Mouse (Mus musculus): Measurements from ENCODE around the gene Iqsec2. TPM values are rescaled to one million over a fixed set of nuclear protein-coding genes. Genes with fewer than 3 reads are reported as not detected.

Gene Iqsec2
- 10 to 100 TPM; 26.6 to 35.4 TPM for total RNA-seq (2021)
- long read RNA-seq, experiment 1, partial matches to known transcripts, result 0 of 10 reads
- long read RNA-seq, experiment 1, other reads (novel, unspliced or antisense), result 6 of 10 reads
- long read RNA-seq, experiment 2, transcript Iqsec2-204 (2 exons, 863 nt), result major isoform, 6 of 15 reads
- long read RNA-seq, experiment 2, partial matches to known transcripts, result 4 of 15 reads
- long read RNA-seq, experiment 2, other reads (novel, unspliced or antisense), result 4 of 15 reads

- peak; percentile 59 to 71 for DNase-seq
Observed at GRCm38 (mm10) chrX:152143941-152144741, at the start of gene Iqsec2. Gene Iqsec2, plus strand, starts transcription at chrX:152144268.

- no peak for DNase-seq
Observed at GRCm38 (mm10) chrX:152097572-152097971, 46.5 kb upstream of the Iqsec2 start.

DNA sequence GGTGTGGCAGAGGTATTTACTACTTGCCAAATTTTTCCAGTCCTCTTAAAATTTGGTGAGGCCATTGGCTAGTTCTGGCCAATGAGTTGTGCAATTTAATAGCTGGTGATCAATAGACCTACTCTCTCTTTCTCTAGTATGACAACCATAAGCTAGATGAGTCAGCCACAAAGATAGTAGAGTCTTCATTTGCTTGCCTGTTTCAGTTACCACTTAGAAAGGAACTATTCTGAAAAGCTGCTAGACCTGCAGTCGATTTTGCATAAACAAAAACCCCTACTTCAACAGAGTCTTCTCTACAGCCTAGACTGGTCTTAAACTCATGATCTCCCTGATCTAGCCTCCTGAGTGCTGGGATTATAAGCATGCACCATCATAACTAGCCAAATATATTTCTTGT lies 22.4 kb upstream of the Iqsec2 start:
- no peak for DNase-seq

- DNase-seq, result no peak
Observed at GRCm38 (mm10) chrX:152130777-152131176, 13.3 kb upstream of the Iqsec2 start.

- DNase-seq, result no peak
Observed at GRCm38 (mm10) chrX:152132029-152132428, 12.0 kb upstream of the Iqsec2 start.

DNA sequence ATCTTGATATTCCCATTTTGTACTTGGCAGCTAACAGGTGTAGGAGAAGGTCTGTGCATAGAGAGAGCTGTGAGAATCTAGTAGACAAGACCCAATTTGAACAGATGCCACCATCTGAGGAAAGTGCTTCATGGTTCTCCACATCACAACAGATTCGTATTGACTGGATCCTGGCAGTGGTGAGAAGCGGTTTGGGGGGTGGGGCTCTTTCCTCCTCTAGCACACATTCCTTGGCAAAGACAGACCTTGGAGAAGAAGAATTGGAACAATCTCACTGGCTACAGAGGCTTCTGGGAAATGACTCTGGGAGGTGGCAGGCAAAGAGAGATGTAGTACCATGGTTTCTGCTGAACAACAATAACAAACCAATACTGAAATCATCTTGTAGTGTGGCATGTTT lies 8.9 kb upstream of the Iqsec2 start:
- DNase-seq, result no peak

- DNase-seq, result peak; percentile 22 to 39
Observed at GRCm38 (mm10) chrX:152144742-152145214, 710 bp downstream of the Iqsec2 start.

DNA sequence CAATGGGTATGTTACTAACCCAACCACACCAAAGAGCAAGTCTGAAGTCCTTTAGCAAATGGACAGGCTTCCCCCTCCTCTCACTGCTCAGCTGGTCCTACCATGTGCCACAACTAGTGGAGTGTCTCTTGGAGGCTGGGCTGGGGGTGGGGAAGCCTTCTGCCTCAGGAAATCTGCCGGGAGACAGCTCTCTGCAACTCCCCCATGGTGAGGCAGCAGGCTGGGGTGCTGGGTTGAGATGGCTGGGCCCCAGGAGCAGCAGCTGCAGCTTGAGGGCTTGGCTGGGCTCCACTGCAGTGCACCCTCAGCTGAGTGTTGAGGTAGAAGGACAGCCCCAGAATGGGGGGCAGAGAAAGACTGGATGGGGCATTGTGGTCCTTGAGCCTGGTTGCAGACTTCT lies 2.1 kb downstream of the Iqsec2 start:
- DNase-seq, result peak in 1 of 2 experiments; percentile 19

- no peak for DNase-seq
Observed at GRCm38 (mm10) chrX:152146691-152147090, 2.6 kb downstream of the Iqsec2 start.

GRCm38 (mm10) chrX:152147451-152148116 lies 3.5 kb downstream of the Iqsec2 start:
- DNase-seq, result peak; percentile 64 to 76

DNA sequence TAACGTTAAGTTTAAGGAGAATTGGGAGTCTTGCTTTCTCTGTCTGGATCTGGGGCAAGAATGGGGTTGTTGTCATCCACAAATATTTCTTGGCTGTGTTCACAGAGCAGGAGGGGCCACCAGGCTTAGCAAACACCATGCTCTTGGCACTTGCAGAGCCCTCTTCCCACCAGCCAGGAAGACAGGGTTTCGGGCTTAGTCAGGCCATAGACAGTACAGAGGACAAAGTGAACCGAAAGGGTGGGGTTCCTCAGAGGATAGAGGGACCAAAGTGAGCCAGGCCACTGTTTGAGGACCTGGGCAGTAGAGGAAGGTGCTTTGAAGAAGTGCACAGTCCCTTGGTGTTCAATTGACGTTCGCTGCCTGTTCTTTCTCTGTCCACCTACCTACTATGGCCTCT lies 4.6 kb downstream of the Iqsec2 start:
- peak in 1 of 2 experiments; percentile 29 for DNase-seq

DNA sequence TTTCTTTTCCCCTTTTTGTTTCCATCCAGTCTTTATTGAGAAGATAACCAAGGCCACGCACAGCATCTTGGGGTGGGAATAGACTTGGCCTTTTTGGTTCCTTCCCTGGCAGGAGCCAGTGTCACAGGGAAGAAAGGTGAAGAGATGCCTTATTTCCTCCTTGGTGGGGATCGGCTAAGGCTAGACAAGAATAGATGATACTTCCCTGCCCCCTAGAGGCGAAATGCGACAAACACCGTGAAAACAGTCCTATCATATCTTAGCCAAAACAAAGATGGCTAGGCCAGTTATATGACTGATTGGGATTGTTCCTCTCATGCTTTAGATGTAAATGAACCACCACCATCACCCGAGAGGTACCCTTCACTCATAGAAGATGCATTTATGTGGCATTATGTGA lies 7.6 kb downstream of the Iqsec2 start:
- DNase-seq, result peak; percentile 46 to 62

DNA sequence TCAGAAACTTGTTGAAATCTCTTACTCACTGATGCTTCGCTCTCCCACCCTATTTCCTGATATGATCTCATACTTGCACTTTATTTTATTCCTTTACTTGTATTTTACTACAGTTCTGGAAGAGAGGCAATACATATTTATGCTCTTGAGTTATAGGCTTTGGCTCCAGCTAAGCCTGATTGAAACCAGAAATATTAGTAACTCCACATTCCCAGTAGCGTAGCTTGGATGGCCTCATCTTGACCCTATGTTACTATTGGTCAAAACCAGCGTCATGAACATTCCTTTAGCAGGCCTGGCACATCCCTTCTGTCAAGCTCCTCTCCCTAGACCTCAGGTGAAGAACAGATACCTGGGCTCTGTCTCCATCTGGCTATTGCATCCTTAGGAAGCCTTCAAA lies 14.2 kb downstream of the Iqsec2 start:
- DNase-seq, result no peak

DNA sequence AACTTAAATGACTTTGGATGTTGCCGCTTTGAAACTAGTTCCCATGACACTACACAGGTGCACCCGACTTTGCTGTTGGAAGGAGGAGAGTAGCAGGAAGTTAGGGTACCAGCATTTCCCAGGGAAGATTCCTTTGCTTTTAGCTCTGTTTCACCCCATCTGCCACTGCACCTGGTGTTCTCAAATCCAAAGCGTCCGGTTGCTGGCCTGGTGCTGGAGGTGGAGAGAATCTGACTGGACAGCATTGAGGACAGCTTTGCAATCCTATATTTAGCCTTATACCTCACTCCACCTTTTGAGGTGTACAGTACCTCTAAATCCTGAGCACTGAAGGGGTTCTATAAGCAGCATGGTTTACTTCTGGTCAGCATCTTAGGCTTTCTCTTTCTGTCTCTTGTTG lies 17.3 kb downstream of the Iqsec2 start:
- DNase-seq, result no peak

DNA sequence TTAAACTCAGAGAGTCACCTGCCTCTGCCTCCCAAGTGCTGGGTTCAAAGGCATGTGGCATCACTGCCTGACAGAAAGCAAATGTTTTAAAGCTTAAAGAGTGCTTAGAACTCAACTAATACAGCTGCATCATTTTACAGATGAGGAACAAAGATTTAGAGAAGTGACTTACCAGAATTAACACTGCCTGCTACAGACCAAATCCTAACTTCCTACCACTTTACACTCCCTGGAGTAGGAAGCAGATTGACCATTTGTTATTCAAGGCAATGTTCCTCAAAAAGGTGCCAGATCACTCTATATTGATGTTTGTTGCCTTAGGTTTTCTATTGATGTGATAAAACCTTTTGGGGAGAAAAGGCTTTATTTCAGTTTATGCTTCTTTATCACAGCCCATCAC lies 20.0 kb downstream of the Iqsec2 start:
- DNase-seq, result no peak

DNA sequence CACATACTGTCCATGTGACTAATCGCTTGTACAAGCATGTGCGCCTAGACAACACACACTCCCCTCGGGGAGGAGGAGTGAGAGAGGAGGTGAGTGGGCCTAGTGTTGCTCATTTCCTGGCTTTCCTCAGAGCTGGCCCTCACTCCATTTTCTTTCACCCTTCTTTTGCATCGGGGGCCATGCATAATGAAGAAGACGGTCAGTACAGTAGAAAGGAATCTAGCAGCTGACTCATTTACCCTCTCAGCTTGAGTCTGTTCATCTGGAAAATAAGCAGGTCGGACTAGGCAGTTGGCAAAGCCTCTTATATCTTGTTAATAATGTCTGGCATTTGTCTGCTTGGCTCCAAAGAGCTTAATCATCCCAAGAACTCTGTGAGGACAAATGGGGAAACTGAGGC lies 22.1 kb downstream of the Iqsec2 start:
- no peak for DNase-seq

DNA sequence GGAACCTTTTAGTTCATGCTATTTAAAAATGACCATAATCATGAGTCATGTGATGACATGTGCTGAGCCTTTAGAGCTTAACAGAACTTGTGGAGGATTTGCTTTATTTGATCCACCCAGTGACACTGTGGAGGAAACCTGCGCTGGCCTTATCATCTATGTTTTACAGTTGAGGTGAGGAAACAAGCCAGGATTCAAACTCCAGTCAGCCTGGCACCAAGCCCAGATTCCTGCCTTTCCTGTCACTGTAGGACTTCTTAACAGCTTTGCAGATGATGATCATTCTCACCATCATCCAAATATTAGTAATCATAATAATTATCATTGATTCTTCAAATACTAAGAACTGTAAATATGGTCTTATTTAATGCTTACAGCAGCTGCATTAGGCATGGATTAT lies 24.5 kb downstream of the Iqsec2 start:
- peak in 1 of 2 experiments; percentile 40 for DNase-seq

DNA sequence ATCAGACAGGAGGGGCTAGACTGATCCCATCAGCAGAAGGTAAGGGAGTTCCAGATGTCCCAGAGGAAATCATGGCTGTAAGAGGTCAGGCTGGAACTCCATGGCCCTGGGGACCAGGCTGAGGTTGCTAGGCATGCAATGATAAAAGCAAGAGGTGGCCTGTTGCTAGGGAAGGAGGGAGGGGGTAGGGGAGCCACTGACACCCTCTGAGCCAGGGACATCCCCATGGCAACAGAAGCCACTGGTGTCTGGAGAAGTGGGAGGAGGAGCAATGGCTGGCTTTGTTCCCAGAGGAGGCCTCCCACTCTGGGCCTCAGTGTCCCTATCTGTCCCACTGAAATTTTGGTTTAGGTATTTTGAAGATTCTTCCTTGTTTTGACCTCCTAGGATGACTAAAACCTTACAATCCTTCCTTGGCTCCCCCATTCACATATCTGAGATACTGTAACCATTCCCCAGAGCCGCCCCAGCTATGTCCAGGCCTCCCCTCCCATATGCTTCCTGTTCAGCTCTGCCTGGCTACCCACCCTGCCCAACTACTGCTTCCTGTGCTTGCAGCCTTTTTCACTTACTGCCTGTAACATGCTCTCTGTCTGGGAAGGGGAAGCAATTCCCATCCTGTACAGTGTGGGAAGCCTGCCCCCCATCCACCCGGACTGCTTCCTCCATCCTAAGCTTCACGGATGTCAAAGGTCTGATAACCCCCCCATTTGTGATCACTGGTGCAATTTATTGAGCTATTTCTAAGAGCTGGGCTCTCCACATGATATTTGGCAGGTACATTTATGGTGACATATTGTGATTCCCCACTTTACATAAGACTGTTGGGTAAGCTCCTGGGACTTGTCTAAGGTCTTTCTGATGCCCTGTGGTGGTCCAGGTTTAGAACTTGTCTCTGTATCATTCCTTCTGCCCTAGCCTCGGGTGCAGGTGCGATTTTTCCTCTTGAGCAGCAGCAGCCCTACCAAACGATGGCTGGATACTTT lies 27.3 kb downstream of the Iqsec2 start:
- peak; percentile 36 to 61 for DNase-seq

- DNase-seq, result peak; percentile 52 to 69
Observed at GRCm38 (mm10) chrX:152172487-152172935, 28.4 kb downstream of the Iqsec2 start.

GRCm38 (mm10) chrX:152175284-152175683 lies 31.2 kb downstream of the Iqsec2 start:
- peak; percentile 23 to 28 for DNase-seq

DNA sequence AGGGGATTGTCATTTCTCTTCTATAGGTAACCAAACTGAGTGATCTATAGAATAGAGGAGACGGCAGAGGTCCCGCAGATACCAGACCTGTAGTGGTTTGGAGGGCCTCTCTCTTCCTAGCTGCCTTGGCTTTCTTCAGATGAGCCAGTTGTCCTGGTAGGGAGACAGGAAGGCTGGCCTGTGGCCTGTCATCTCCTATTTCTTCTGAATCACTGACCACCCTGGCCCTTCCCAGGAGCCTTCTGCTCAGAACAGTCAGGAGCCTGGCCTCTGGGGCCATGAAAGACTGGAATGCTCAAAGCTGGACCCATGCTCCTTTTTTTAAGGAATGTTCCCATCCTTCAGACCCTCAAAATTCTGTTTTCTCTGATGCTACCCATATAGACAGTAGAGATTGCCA lies 33.8 kb downstream of the Iqsec2 start:
- DNase-seq, result no peak
